Mouse (Mus musculus) ovary, postnatal 10 days (tissue): ENCODE data around the gene Vmn2r101.

Experiments used
- DNase-seq: peaks from one replicate; pipeline ENCODE4 v3.0.0; 2022; ENCODE audit warnings: low spot score

Gene Vmn2r101

GRCm38 (mm10) chr17:19576927-19577326 is at the start of gene Vmn2r101:
Gene Vmn2r101, plus strand, starts transcription at chr17:19577227.
- DNase-seq, result no peak

GRCm38 (mm10) chr17:19629328-19629727 is 52.3 kb downstream of the Vmn2r101 start:
- DNase-seq, result no peak

- no peak for DNase-seq
These were observed 81.4 kb downstream of the Vmn2r101 start for GRCm38 (mm10) chr17:19658447-19658846.

- no peak for DNase-seq
These were observed 83.0 kb downstream of the Vmn2r101 start, which contains the start of gene Vmn2r102 for GRCm38 (mm10) chr17:19660028-19660427. Gene Vmn2r102, plus strand, starts transcription at chr17:19660328.
